Comparison of ENCODE assay signal across 10 mouse cellular contexts in genomic region chr1:53986185-53986892, GRCm38 (mm10).
DNase-seq lines count a peak whose midpoint lies in the region; ATAC-seq lines count a peak whose summit lies in the region.
"Had no signal": no experiment of that assay in that cellular context is flagged by ENCODE, and none has a peak within 500 bp of the region (broad histone marks: within the 10 kb centered on the region; RNA-seq: fewer than 3 reads in every experiment).

No protein-coding gene starts in this region.

- no peak overlapping the region for H3K27ac ChIP-seq in kidney, embryonic 15.5 days
- peak overlapping the region; percentile 58 for H3K27ac ChIP-seq in embryonic facial prominence, embryonic 15.5 days (replicated peaks)
- H3K27ac ChIP-seq in lung, embryonic 15.5 days: peak overlapping the region; percentile 33; the same call in 1 of the 2 replicates
- H3K27ac ChIP-seq: midbrain, embryonic 10.5 days had no signal

- H3K27me3 ChIP-seq in kidney, embryonic 15.5 days: no peaks in the 10 kb centered on the region
- H3K27me3 ChIP-seq in embryonic facial prominence, embryonic 15.5 days: no peaks in the 10 kb centered on the region
- H3K27me3 ChIP-seq in lung, embryonic 15.5 days: no peaks in the 10 kb centered on the region

- H3K9ac ChIP-seq in kidney, embryonic 15.5 days: no peak overlapping the region
- no peak overlapping the region for H3K9ac ChIP-seq in embryonic facial prominence, embryonic 15.5 days
- H3K9ac ChIP-seq in lung, embryonic 15.5 days: no peak overlapping the region

- no peak overlapping the region for H3K4me3 ChIP-seq in kidney, embryonic 15.5 days (replicated peaks)
- H3K4me3 ChIP-seq in embryonic facial prominence, embryonic 15.5 days (replicated peaks): no peak overlapping the region
- no peak overlapping the region for H3K4me3 ChIP-seq in lung, embryonic 15.5 days
- H3K4me3 ChIP-seq: midbrain, embryonic 10.5 days had no signal

- WGBS in kidney, embryonic 15.5 days: 62% methylated on average over 8 of the region's 8 CpGs
- 46% methylated on average over 8 of the region's 8 CpGs for WGBS in embryonic facial prominence, embryonic 15.5 days
- WGBS in lung, embryonic 15.5 days: 44% methylated on average over 8 of the region's 8 CpGs

- no peak overlapping the region for H3K4me2 ChIP-seq in kidney, embryonic 15.5 days
- no peak overlapping the region for H3K4me2 ChIP-seq in embryonic facial prominence, embryonic 15.5 days (replicated peaks)
- H3K4me2 ChIP-seq in lung, embryonic 15.5 days: no peak overlapping the region

- H3K4me1 ChIP-seq in kidney, embryonic 15.5 days: no peaks in the 10 kb centered on the region
- peaks cover 5% of the 10 kb centered on the region for H3K4me1 ChIP-seq in embryonic facial prominence, embryonic 15.5 days
- H3K4me1 ChIP-seq in lung, embryonic 15.5 days: 0 out of 2 replicates have a peak, but pooled peaks cover 3% of the 10 kb centered on the region

- H3K9me3 ChIP-seq in kidney, embryonic 15.5 days (replicated peaks): no peaks in the 10 kb centered on the region
- H3K9me3 ChIP-seq in embryonic facial prominence, embryonic 15.5 days (replicated peaks): no peaks in the 10 kb centered on the region
- H3K9me3 ChIP-seq in lung, embryonic 15.5 days: no peaks in the 10 kb centered on the region
- H3K9me3 ChIP-seq: midbrain, embryonic 10.5 days had no signal

- DNase-seq in kidney, adult 18-20 months: peak; percentile 7
- DNase-seq in brain, adult 2 months (ENCODE audit: low read depth, low spot score): peak; percentile 84
- no peak for DNase-seq in gastrocnemius, postnatal 36 days
- DNase-seq: cerebellum, adult 18-20 months had no signal

- H3K36me3 ChIP-seq in kidney, embryonic 15.5 days: no peaks in the 10 kb centered on the region
- H3K36me3 ChIP-seq in embryonic facial prominence, embryonic 15.5 days: no peaks in the 10 kb centered on the region
- H3K36me3 ChIP-seq in lung, embryonic 15.5 days: no peaks in the 10 kb centered on the region
- H3K36me3 ChIP-seq: midbrain, embryonic 10.5 days had no signal

- no peak for ATAC-seq in kidney, embryonic 15.5 days (replicated peaks; ENCODE audit: low FRiP score)
- no peak for ATAC-seq in embryonic facial prominence, embryonic 15.5 days (ENCODE audit: insufficient number of reproducible peaks, low FRiP score, low TSS enrichment, low read depth)
- no peak for ATAC-seq in lung, embryonic 15.5 days (ENCODE audit: borderline replicate concordance, extremely low read depth, low FRiP score, low TSS enrichment)
- ATAC-seq in activated CD4-positive, CD25-positive, alpha-beta regulatory T cell, adult 4 months: no peak
- no peak for ATAC-seq in megakaryocyte progenitor cell, adult 5-6 weeks (replicated peaks; ENCODE audit: poor library complexity)

- intact Hi-C loops in gastrocnemius, postnatal 36 days (cut with DNase I): no loop called here

Comparison
In these comparisons a context has a peak if more than half of its experiments do, and no peak if none do; other contexts are left out.
1. DNase-seq: peak in kidney, adult 18-20 months (single experiment) and brain, adult 2 months (single experiment); none in gastrocnemius, postnatal 36 days (0 of 2).